Mouse (Mus musculus): ENCODE measurements at regions not wholly inside any gene's neighbourhood (a gene's known extent, or its start where the extent isn't known, plus 50 kb on each side); places are given as distances from the start of the nearest gene placed in this dataset.

DNA sequence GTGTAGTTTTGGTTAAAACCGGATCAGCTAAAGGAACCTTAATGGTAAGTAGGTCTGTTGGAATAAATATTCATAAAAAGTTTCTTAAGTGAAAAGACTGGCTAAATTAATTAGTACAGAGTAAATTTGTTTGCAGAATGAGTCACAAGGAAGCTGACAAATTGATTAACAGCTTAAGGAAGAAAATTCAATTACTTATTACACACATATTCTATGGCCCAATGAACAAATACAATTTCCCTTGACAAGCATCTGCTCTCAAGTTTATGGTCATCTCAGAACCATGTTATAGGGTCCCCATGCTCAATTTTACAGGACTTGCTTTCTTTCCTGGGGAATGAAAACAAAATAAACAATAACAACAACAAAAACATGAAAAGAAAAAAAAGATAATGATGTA, 231.4 kb upstream of the Frg1 start:
- no peak overlapping the region for H3K27ac ChIP-seq (ENCODE audit: insufficient read depth, low read depth)
- H3K79me2 ChIP-seq (replicated peaks; ENCODE audit: control insufficient read depth, extremely low read depth, insufficient read depth, poor library complexity, severe bottlenecking): no peaks in the 10 kb centered on the region
- TF ChIP-seq E2F4 (IDR thresholded peaks at IDR 0.05; ENCODE audit: insufficient replicate concordance, low read depth, low read length): no peak
- no peak for TF ChIP-seq ZNF384 (IDR thresholded peaks at IDR 0.05; ENCODE audit: low read depth, low read length)
- no peak for TF ChIP-seq ETS1 (conservative IDR thresholded peaks at IDR 0.05; ENCODE audit: low read depth, low read length)
- TF ChIP-seq CTCF (conservative IDR thresholded peaks at IDR 0.05 in 1 of 2, IDR thresholded peaks at IDR 0.05 in 1 of 2; ENCODE audit: low read depth in 2 of 2, low read length in 2 of 2): no peak
- TF ChIP-seq USF2 (conservative IDR thresholded peaks at IDR 0.05; ENCODE audit: low read depth, low read length): no peak
- no peak for TF ChIP-seq SIN3A (IDR thresholded peaks at IDR 0.05; ENCODE audit: low read length)
- no peak for TF ChIP-seq RCOR1 (conservative IDR thresholded peaks at IDR 0.05; ENCODE audit: low read depth, low read length)
- no peak for TF ChIP-seq RAD21 (IDR thresholded peaks at IDR 0.05; ENCODE audit: low read depth, low read length)
- no peak for TF ChIP-seq UBTF (IDR thresholded peaks at IDR 0.05; ENCODE audit: low read depth, low read length)
- no peak for TF ChIP-seq ZC3H11A (IDR thresholded peaks at IDR 0.05; ENCODE audit: low read depth, low read length)
- TF ChIP-seq SMC3 (IDR thresholded peaks at IDR 0.05; ENCODE audit: low read depth, low read length): no peak
- no peak for TF ChIP-seq EP300 (IDR thresholded peaks at IDR 0.05; ENCODE audit: low read length)
- TF ChIP-seq USF1 (IDR thresholded peaks at IDR 0.05; ENCODE audit: low read depth, low read length): no peak
- no peak for TF ChIP-seq CHD2 (IDR thresholded peaks at IDR 0.05; ENCODE audit: low read length)
- TF ChIP-seq GABPA (IDR thresholded peaks at IDR 0.05; ENCODE audit: insufficient replicate concordance, low read depth, low read length): no peak
- TF ChIP-seq HCFC1 (IDR thresholded peaks at IDR 0.05; ENCODE audit: low read depth, low read length): no peak
- TF ChIP-seq KAT2A (IDR thresholded peaks at IDR 0.05; ENCODE audit: insufficient replicate concordance, low read length): no peak
- TF ChIP-seq IRF4 (IDR thresholded peaks at IDR 0.05; ENCODE audit: low read depth, low read length): no peak
- TF ChIP-seq MXI1 (IDR thresholded peaks at IDR 0.05; ENCODE audit: low read depth, low read length): no peak
- no peak overlapping the region for H3K4me2 ChIP-seq (ENCODE audit: insufficient read depth, low read depth, poor library complexity, severe bottlenecking)
- no peaks in the 10 kb centered on the region for H3K9me3 ChIP-seq (replicated peaks; ENCODE audit: low read length)
- no peak overlapping the region for H3K4me3 ChIP-seq (replicated peaks in 1 of 3; ENCODE audit: low read depth in 2 of 3, low read length in 2 of 3, poor library complexity in 1 of 3)
- DNase-seq (ENCODE audit: extremely low read depth): no peak
- H3K27me3 ChIP-seq (replicated peaks): no peaks in the 10 kb centered on the region
- dilution Hi-C loops (cut with MboI; ENCODE audit: extremely low pct_ligation_motif_present, extremely low pct_unique_long_range_greater_than_20kb, low sequenced_read_pairs) (no loop called here), in situ Hi-C loops (cut with MboI; ENCODE audit: low pct_ligation_motif_present, low pct_unique_long_range_greater_than_20kb, low sequenced_read_pairs) (no loop called here)
- H3K9ac ChIP-seq (ENCODE audit: insufficient read depth, low read depth): no peak overlapping the region
- H3K4me1 ChIP-seq (ENCODE audit: control insufficient read depth in 1 of 2, insufficient read depth in 2 of 2): no peaks in the 10 kb centered on the region
- H3K36me3 ChIP-seq (replicated peaks in 1 of 2; ENCODE audit: control insufficient read depth in 1 of 2, insufficient read depth in 1 of 2, low read length in 1 of 2): no peaks in the 10 kb centered on the region

DNA sequence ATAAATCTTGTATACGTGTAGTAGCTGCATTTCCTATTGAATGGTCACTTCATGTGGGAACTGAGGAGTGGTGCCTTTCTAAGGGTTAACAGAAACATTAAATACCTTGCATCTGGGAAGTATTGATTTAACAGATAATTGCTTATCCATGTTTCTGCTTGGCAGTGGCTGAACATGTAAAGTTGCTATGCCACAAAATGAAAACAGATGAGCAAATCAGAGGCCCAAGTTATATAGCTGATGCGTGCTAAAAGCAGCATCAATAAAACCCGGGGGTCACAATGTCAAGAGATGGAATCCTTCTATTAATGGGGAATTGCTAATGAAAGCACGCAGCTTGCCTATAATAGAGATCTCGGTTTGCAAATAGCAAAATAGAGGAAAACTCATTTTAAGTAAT, 227.8 kb upstream of the Frg1 start:
- H3K4me2 ChIP-seq (ENCODE audit: insufficient read depth, low read depth, poor library complexity, severe bottlenecking): no peak overlapping the region
- no peaks in the 10 kb centered on the region for H3K9me3 ChIP-seq (replicated peaks; ENCODE audit: low read length)
- no peaks in the 10 kb centered on the region for H3K36me3 ChIP-seq (replicated peaks in 1 of 2; ENCODE audit: control insufficient read depth in 1 of 2, insufficient read depth in 1 of 2, low read length in 1 of 2)
- H3K79me2 ChIP-seq (replicated peaks; ENCODE audit: control insufficient read depth, extremely low read depth, insufficient read depth, poor library complexity, severe bottlenecking): no peaks in the 10 kb centered on the region
- no peaks in the 10 kb centered on the region for H3K4me1 ChIP-seq (ENCODE audit: control insufficient read depth in 1 of 2, insufficient read depth in 2 of 2)
- H3K27me3 ChIP-seq (replicated peaks): no peaks in the 10 kb centered on the region
- H3K9ac ChIP-seq (ENCODE audit: insufficient read depth, low read depth): no peak overlapping the region
- no peak overlapping the region for H3K27ac ChIP-seq (ENCODE audit: insufficient read depth, low read depth)
- no peak for DNase-seq (ENCODE audit: extremely low read depth)
- no peak overlapping the region for H3K4me3 ChIP-seq (replicated peaks in 1 of 3; ENCODE audit: low read depth in 2 of 3, low read length in 2 of 3, poor library complexity in 1 of 3)
- in situ Hi-C loops (cut with MboI; ENCODE audit: low pct_ligation_motif_present, low pct_unique_long_range_greater_than_20kb, low sequenced_read_pairs): no loop called here
- dilution Hi-C loops (cut with MboI; ENCODE audit: extremely low pct_ligation_motif_present, extremely low pct_unique_long_range_greater_than_20kb, low sequenced_read_pairs): no loop called here
- TF ChIP-seq RCOR1 (conservative IDR thresholded peaks at IDR 0.05; ENCODE audit: low read depth, low read length): no peak
- TF ChIP-seq ZMIZ1 (IDR thresholded peaks at IDR 0.05; ENCODE audit: low read depth, low read length): no peak
- no peak for TF ChIP-seq CHD1 (IDR thresholded peaks at IDR 0.05; ENCODE audit: low read depth, low read length)
- TF ChIP-seq E2F4 (IDR thresholded peaks at IDR 0.05; ENCODE audit: insufficient replicate concordance, low read depth, low read length): no peak
- TF ChIP-seq SIN3A (IDR thresholded peaks at IDR 0.05; ENCODE audit: low read length): no peak
- TF ChIP-seq RAD21 (IDR thresholded peaks at IDR 0.05; ENCODE audit: low read depth, low read length): no peak
- TF ChIP-seq CTCF (conservative IDR thresholded peaks at IDR 0.05 in 1 of 2, IDR thresholded peaks at IDR 0.05 in 1 of 2; ENCODE audit: low read depth in 2 of 2, low read length in 2 of 2): no peak
- TF ChIP-seq SMC3 (IDR thresholded peaks at IDR 0.05; ENCODE audit: low read depth, low read length): no peak
- TF ChIP-seq MYC (IDR thresholded peaks at IDR 0.05; ENCODE audit: low read depth, low read length): no peak
- TF ChIP-seq ZKSCAN1 (IDR thresholded peaks at IDR 0.05; ENCODE audit: borderline replicate concordance, low read depth, low read length): no peak
- TF ChIP-seq ZNF384 (IDR thresholded peaks at IDR 0.05; ENCODE audit: low read depth, low read length): no peak
- TF ChIP-seq JUND (conservative IDR thresholded peaks at IDR 0.05; ENCODE audit: low read depth, low read length): no peak
- no peak for TF ChIP-seq BHLHE40 (IDR thresholded peaks at IDR 0.05; ENCODE audit: low read depth, low read length)
- no peak for TF ChIP-seq ELF1 (IDR thresholded peaks at IDR 0.05; ENCODE audit: low read depth, low read length)
- no peak for TF ChIP-seq MXI1 (IDR thresholded peaks at IDR 0.05; ENCODE audit: low read depth, low read length)
- no peak for TF ChIP-seq USF1 (IDR thresholded peaks at IDR 0.05; ENCODE audit: low read depth, low read length)
- no peak for TF ChIP-seq KAT2A (IDR thresholded peaks at IDR 0.05; ENCODE audit: insufficient replicate concordance, low read length)
- TF ChIP-seq IRF4 (IDR thresholded peaks at IDR 0.05; ENCODE audit: low read depth, low read length): no peak
- TF ChIP-seq MAX (IDR thresholded peaks at IDR 0.05; ENCODE audit: low read length): no peak
- TF ChIP-seq NELFE (IDR thresholded peaks at IDR 0.05; ENCODE audit: low read depth, low read length): no peak

Data from CH12.LX (cell line).